Mouse (Mus musculus): Measurements from ENCODE around the gene Gm11096. TPM values are rescaled to one million over a fixed set of nuclear protein-coding genes. Genes with fewer than 3 reads are reported as not detected.

Gm11096 gene
- polyA plus RNA-seq (2012; rRNA removed), result not detected in 2 replicates

- no peak for DNase-seq (ENCODE audit: extremely low spot score in 1 of 2, low spot score in 1 of 2)
Measured at GRCm38 (mm10) chr17:81441463-81441862, at the start of gene Gm11096. Gene Gm11096 (plus strand): TSS chr17:81441763.

GRCm38 (mm10) chr17:81393040-81393439, 48.5 kb upstream of the Gm11096 start:
- no peak for DNase-seq (ENCODE audit: extremely low spot score in 1 of 2, low spot score in 1 of 2)

DNA sequence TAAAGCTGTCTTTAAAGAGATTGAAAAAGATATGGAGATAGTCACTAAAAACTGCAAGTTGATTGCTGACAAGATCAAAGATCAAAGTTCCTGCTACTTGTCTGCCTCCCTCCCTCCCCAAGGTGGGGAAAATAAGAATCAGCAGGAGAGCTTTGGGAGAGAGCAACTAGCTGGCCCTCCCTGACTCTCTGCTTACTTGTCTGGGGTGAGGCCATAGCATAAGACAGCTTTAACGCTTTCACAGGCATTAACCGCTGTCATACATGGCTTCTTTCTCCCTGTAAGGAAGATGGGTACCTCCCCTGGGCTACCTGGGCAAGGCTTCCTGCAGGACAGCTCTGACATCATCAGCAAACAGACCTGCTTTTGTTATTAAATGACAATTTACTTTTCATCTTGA, 47.4 kb upstream of the Gm11096 start:
- DNase-seq (ENCODE audit: extremely low spot score in 1 of 2, low spot score in 1 of 2), result no peak

DNA sequence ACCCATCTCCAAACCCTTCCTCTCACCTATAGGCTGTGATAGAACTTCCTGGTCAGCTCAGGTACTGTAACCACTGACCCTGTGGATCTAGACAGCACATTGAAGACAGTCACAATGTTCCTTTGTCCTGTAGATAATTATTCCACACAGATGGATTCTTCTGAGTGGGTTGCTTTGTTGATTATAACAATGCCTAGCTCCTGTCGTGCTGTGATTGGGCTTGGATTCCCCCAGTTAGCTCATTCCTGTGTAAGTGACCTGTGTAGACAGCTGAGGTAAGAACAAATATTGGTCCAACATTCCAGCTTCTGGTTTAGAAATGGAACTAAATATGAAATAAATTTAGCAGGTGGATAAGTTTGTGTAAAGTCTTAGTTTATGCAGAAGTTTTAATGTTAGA, 44.1 kb upstream of the Gm11096 start:
- DNase-seq (ENCODE audit: extremely low spot score in 1 of 2, low spot score in 1 of 2), result no peak

GRCm38 (mm10) chr17:81400377-81400776, 41.2 kb upstream of the Gm11096 start:
- DNase-seq (ENCODE audit: extremely low spot score in 1 of 2, low spot score in 1 of 2), result no peak

DNA sequence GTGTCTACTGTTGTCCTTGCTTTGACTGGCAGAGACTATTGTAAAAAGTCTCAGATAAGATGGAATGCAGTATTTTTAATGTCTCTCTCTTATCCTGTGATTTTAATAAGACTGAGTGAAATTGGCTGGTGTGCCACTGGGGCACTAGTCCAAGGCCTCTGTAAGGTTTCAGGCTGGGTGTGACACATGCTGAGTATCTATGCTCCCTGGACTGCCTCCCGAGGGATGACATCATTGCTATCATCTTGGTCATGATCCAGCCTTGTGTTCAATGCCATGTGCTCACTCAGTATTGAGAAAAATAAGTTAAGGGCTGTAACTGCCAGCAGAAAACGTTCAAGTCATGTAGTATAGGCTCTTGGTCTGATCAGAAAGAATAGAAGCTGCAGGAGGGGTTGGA, 38.9 kb upstream of the Gm11096 start:
- DNase-seq (ENCODE audit: extremely low spot score in 1 of 2, low spot score in 1 of 2), result peak; percentile 33 to 65

DNA sequence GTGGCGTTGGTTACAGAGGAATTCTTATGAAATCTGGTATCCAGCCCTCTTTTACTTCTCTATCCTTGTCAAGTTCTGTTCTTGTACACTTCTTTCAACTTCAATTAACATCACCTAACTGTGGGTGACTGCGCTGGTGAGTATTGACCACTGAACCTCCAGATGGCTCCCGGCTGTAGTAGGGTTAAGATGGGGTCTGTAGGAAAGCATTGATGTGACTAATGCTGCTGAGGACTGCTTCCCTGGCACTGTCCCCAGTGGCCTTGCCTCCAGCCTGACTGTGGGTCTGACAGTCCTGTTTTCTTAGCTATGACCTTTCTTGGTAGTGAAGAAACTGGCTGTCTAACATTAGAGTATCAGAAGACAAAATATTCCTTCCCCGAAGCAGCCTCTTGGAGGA, 38.4 kb upstream of the Gm11096 start:
- DNase-seq (ENCODE audit: extremely low spot score in 1 of 2, low spot score in 1 of 2), result no peak

GRCm38 (mm10) chr17:81404225-81404624, 37.3 kb upstream of the Gm11096 start:
- no peak for DNase-seq (ENCODE audit: extremely low spot score in 1 of 2, low spot score in 1 of 2)

GRCm38 (mm10) chr17:81412736-81413135, 28.8 kb upstream of the Gm11096 start:
- DNase-seq (ENCODE audit: extremely low spot score in 1 of 2, low spot score in 1 of 2), result no peak

DNA sequence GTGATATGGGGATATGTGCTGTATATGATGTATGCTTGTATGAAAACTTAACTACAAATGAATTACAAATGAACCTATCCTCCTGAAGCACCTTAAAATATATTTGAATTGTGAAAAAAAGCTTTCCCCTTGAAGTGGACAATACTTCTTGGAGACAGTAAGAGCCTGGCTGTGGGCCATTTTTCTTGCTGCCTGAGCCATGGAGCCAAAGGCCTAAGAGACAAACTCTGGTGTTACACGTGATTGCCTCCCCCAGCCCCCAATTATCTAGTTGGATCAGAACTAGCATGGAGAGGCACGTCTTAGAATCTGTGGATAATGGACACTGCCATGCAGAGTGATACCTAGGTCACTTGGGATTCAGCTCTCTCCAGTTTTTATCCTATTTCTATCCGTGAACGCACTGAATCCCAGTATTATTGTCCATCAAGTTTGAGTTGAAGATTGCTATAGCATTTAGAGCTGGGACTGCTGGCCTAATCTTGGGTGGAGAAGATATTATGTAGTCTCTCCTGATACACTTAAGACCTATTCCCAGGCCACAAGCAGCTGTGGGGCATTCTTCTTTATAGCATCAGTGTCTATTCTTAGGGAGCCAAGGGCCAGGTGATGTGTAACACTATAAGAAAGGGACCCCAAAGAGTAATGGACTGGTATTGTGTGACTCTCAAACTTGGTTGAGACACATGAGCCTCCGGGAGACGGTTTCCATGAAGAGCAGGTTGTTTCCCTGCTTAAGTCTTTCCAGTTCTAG, 25.0 kb upstream of the Gm11096 start:
- DNase-seq (ENCODE audit: extremely low spot score in 1 of 2, low spot score in 1 of 2), result no peak

DNA sequence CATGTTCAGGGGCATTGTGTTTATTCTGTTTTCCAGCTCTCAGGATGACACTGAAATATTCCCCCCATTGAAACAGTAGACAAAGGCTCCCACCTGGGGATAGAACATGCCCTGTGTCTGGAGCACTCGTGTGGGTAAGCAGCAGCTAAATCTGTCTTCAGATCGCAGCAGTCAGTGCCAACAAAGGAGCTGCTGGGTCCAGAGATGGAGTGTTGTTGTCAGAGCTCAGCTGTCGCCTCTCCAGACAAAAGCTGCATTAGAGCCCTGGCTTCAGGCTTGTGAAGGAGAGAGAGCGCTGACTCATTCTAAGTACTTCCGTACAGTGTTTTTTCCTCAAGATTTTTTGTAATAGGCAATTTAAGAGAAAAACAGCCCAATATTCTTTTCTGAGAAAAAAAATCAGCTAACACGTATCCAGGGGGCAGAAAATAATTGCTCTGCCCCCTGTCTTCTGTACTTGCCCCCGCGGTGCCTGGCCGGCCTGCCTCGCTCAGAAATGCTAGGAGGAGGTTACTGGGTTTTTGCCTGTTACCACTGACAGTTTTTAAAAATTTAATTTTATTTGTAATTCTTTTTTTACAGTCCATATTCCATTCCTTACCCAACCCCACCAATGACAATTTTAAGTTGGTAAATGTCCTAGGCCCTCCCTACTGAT, 21.6 kb upstream of the Gm11096 start:
- DNase-seq (ENCODE audit: extremely low spot score in 1 of 2, low spot score in 1 of 2), result peak; percentile 33 to 68

GRCm38 (mm10) chr17:81424256-81424912, 17.2 kb upstream of the Gm11096 start:
- DNase-seq (ENCODE audit: extremely low spot score in 1 of 2, low spot score in 1 of 2), result no peak

DNA sequence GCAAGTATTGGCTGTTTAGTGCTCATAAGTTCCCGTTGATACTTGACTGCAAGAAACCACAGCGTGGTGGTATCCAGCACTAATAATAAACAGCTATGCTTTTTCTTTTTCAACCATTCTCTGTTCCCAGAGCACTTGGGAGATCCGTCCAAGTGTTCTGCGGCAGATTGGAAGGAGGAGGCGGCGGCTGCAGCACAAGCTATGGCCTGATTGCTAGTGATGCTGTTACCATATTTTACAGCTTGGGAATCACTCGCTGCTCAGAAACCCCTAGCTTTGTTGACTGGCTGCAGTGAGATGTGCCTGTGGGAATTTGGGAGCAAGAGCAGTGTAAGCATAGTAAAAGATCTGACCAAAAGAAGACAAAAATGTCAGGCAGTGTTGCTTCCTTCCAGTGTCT, 14.3 kb upstream of the Gm11096 start:
- DNase-seq (ENCODE audit: extremely low spot score in 1 of 2, low spot score in 1 of 2), result peak; percentile 63 to 69

GRCm38 (mm10) chr17:81432733-81433132, 8.8 kb upstream of the Gm11096 start:
- DNase-seq (ENCODE audit: extremely low spot score in 1 of 2, low spot score in 1 of 2), result no peak

DNA sequence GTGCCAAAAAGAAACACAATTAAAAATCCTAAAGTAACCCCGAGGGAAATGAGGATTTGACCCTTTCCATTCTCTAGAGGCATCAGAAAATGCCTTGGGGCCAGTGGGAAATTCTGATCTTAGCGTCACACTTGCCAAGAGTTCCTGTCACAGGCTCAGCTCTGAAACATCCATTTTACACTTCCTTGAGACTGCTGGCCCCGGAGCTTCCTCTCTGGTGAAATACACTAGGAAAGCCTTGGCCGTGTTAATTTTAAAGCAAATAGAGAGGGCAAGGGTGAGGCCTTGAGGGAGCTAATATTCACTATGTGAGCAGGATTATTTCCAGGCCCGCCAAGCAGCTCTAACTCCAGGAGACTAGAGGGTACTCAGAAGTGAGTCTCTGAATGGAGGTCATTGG, 8.4 kb upstream of the Gm11096 start:
- no peak for DNase-seq (ENCODE audit: extremely low spot score in 1 of 2, low spot score in 1 of 2)

DNA sequence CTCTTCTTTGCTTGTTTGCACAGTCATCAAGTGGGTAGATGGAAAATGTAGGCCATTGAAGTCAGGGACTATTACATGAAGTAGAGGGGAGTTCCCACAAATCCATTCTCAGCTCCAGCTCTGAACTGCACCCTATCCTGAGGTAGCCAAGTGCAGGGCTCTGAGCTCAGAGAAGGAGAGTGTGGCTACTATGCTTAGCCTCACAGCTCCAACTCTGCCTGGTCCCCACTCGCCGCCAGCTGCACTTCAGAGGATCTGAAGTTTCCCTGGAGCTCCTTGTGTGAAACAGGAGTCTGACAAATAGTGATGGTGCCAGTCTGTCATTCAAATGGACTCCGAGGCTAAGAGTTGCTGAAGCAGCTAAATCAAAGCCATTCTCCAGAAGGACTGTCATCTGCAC, 13.7 kb downstream of the Gm11096 start:
- DNase-seq (ENCODE audit: extremely low spot score in 1 of 2, low spot score in 1 of 2), result no peak

GRCm38 (mm10) chr17:81455977-81456376, 14.4 kb downstream of the Gm11096 start:
- no peak for DNase-seq (ENCODE audit: extremely low spot score in 1 of 2, low spot score in 1 of 2)

DNA sequence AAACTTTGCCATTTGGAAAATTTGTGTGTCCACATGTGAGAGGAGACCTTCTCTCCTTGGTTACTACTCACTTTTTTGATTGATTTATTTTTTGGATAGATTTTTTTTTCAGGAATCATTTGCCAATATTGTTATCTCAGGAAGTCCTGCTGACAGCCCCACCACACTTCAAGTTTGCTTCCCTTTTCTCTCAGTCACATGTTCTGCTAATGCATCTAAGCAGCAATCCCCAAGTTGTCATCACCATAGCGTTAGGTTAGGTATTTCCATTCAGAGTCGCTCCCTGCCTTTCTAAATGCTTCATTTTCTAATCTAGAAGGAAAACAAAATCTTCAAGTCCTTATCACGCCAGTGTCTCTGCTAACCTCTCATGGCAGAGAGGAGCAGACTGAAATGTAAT, 17.8 kb downstream of the Gm11096 start:
- DNase-seq (ENCODE audit: extremely low spot score in 1 of 2, low spot score in 1 of 2), result no peak

GRCm38 (mm10) chr17:81468941-81469340, 27.4 kb downstream of the Gm11096 start:
- DNase-seq (ENCODE audit: extremely low spot score in 1 of 2, low spot score in 1 of 2), result peak in 1 of 2 experiments; percentile 34

DNA sequence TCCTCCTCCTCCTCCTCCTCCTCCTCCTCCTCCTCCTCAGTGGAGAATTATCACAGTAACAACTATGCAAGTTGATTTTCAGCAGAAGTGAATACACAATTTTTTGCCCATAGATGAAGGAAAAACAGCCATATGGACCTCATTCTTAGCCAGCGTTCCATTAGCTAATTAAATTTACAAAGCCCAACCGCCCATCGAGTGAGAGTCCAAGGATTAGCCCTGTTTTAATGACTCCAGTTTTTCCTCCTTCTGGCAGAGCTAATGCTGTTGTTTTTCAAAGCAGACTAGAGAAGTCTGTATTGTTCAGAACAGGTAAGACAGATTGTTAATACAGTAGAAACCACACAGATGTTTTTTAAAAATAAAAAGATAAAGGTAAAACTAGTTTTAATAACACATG, 31.8 kb downstream of the Gm11096 start:
- DNase-seq (ENCODE audit: extremely low spot score in 1 of 2, low spot score in 1 of 2), result no peak

DNA sequence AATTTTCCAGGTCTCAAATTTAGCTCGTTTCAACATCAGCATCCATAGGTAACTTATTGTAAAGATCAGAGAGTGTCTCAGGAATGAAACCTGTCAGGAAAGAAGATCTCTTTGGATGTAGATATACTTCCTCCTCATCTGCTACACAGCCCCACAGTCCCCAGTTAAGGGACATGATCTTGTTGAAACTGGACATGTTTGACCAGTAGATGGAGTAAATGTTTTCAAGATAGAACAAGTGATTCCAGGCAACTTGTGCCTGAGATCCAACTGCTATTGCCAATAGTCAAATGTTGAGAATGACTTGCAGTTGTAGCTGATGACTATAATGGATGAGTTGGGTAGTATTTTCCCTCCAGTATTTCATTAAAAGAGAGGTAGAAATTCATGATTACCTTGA, 35.9 kb downstream of the Gm11096 start:
- no peak for DNase-seq (ENCODE audit: extremely low spot score in 1 of 2, low spot score in 1 of 2)

GRCm38 (mm10) chr17:81479807-81480206, 38.2 kb downstream of the Gm11096 start:
- DNase-seq (ENCODE audit: extremely low spot score in 1 of 2, low spot score in 1 of 2), result no peak

All from frontal cortex, adult 2 months (tissue).